Mouse (Mus musculus) ovary, postnatal 10 days (tissue): Measurements from ENCODE around the gene Rab6b.
"Not testable (repeated sequence)": the region's sequence is repeated elsewhere in the genome, so short reads cannot be mapped to it uniquely, and the experiment has no call there.

Source experiments
- DNase-seq: peaks from one replicate; pipeline ENCODE4 v3.0.0; 2022; ENCODE audit warnings: low spot score

Gene Rab6b

DNA sequence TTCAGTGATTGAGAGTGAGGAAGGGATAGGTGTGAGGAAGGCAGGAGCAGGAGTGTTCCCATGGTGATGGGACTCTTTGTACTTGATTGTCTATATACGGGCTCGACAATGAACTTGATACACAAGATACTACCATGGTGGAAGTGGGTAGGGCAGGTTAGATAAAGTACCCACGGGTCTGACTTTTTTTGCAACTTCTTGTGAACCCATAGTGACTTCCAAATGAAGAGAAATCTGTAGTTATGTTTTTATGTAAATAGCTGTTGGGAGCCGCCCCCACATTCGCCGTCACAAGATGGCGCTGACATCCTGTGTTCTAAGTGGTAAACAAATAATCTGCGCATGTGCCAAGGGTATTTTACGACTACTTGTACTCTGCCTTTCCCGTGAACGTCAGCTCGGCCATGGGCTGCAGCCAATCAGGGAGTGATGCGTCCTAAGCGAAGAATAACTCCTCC, 3.2 kb upstream of the Rab6b start:
- DNase-seq, result not testable (repeated sequence)

- DNase-seq, result no peak
Observed at GRCm38 (mm10) chr9:103108943-103109670, 2.5 kb upstream of the Rab6b start.

DNA sequence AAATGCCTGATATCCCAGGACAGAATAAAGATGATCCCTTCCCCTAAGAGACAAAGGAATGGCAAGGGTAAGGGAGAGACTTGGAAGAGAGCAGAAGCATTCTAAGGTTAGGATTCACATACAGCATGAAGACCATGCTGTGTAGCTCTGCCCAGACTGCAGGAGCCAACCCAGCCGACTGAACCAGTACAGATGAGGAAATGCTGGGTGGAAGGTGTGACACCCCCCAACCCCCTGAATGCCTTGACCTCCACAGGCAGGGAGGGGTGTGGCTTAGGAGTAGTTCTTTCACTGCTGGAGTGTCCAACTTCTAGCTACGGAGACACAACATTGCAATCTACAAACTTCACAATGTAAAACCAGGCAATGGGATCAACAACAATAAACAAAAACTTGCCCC, 1.7 kb upstream of the Rab6b start:
- DNase-seq, result no peak

DNA sequence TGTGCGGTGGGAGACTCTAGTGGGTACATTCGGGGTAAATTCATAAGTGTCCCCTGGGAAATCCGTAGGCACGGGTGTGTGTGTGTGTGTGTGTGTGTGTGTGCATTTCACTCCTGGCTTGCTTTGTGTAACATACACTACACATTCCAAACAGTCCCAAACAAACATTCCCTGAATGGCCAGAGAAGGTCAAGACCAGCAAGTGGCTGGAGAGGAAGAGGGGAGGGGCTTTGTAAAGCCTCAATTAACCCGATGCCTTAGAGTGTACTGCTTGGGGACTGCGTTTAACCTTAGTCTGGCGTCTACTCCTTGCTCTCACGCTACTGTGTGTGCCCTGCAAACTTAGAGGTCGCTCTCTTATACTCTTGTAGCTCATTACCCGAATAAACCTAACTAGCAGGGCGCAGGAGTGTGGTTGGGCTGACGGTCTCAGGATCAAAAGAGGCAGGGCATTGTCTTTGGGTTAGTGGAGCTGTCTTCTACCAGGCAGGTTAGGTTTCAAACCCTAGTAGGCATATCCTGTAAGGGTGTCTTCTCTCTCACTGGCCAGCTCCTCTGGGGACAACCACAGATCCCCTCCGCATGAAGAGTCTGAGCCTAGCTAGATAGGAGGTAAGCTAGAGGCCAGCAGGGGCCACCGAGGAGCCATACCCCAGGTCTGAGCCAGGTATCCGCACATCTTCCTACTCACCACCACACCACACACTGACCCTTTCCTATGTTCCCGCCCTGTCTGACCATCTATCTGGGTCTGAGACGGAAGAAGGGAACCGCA, 673 bp upstream of the Rab6b start:
- DNase-seq, result no peak

DNA sequence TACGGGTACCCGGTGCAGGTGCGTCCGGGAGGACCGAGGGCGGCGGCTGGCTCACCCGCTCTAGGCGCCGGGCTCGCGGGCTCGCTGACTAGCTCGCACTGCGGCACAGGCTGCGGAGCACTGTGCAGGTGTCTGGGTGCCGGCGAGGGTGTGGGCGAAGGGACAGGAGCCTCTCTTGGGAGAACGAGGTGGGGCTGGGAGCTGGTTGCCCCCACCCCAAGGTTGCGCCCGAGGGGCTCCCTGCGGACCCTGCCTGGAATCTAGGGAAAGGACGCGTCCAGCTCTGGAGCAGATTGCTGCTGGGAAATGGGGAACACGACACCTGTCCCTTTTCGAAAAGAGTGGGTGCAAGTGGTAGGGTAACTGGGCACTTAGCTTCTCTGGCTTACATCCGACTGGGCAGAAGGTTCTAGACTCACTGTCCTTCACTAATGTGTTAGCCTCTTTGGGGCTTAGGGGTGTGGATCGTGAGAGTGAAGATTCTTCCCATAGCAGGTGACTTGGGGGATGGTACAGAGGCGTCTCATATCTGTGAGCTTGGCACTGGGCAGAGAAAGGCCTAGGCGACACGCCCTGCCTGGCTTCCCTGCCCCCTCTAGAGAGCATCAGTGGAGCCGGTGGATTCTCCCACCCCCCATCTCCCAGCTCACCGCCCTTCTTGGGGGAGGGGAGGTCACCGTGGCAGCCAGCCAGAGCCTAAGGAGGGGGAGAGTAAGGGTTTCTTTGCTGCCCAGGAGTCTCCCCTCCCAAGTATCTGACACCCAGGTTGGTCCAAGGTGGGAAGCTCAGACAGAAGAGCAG, 1.1 kb downstream of the Rab6b start:
- DNase-seq, result no peak

DNA sequence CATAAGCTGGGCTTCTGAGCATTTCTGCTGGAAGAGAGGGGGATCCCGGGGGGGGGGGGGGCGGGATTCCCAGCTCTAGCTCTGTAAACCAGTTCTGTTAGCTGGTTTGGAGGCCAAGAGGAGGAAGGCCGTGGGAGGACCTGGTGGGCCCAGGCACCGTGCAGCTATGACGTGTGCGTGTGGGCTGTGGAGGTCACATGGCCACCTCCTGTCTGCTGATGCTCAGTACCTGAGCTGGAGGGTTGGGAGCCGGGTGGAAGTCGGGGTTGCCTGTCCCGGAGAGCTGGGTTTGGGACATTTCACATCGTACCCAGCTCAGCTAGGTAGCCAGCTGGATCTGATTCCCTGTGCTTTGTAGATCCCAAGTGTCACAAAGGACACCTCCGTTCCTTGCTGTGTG, 1.8 kb downstream of the Rab6b start:
- DNase-seq, result no peak

GRCm38 (mm10) chr9:103114326-103114725, 2.7 kb downstream of the Rab6b start:
- DNase-seq, result no peak

DNA sequence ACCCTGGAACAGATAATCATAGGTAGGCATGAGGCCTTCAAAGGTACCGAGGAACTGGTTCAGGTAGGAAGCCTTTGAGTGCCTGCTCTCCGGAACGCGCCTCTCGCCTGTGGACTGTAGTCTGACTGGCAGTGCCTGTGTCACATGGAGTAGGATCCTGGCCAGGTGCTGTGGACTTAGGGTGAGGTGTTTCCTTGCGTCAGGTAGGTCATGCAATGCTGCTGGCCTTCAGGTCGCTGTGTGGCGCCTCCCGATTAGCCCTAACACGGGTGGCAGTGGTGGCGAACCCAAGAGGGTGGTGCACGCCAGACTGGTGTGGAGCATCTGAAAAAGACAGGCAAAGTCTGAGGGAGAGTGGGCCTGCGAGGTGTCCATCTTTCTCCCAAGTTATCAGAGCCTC, 3.3 kb downstream of the Rab6b start:
- DNase-seq, result no peak

- DNase-seq, result no peak
Observed at GRCm38 (mm10) chr9:103116941-103117340, 5.4 kb downstream of the Rab6b start.

DNA sequence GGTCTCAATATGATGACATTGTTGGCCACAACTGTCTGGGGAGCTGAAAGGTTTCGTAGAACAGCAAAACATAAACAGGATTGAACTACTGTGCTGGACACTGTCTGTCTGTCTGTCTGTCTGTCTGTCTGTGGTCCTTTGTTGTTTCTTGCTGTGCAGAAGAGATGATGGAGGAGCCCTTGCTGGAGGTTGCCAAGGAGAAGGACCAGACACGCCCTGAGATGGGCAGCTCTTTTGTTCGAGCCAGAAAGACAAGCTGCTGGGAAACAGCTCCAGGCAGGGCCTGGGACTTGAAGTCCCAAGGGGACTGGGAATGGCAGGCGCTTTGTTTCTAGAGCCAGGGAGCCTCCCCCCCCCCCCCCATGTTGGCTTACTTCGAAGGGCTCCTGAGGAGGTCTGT, 5.9 kb downstream of the Rab6b start:
- DNase-seq, result no peak

DNA sequence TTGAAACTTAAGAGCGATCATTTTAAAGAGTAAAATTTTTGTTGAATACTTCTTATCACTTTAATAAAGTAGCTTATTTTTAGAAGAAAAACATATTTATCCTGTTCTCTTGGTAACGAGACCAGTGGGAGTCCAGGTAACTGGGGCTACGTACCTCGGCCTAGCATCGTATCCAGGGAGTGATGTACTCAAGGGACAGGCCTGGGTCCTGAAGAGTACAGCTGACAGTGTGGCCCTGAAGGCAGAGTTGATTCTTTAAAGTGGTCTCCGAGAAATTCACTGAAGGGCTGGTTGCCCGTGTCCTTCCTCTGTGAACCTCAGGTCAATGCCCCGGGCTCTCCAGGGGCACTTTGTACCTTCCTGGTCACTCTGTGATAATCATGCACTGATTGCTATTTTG, 6.4 kb downstream of the Rab6b start:
- no peak for DNase-seq

DNA sequence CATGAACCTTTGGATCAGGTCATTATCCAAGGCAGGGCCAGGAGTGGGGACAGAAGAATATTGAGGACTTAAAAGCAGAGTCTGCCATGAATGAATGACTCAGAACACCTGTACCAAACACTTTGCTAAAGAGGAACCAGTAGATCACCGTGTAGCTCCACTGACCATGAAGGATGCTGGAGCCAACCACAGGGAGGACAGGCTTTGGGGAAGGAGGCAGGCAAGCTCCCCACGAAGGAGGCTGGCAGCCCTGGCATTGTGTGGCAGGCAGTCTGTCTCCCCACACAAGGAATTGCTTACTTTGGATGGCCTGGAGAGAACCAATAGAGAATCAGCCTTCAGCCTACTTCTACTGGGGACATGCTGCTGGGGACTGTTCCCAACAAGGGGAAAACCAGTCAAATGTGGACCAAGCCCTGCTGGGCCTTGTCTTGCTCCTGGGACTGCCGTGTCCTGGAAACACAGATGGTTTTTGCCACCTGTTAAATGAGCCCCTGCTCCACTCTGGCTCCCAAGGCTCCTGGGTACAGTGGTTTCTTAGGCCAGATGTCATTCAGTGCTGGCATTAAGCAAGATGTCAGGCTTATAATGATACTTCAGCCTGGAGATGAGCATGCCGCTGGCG, 7.2 kb downstream of the Rab6b start:
- no peak for DNase-seq

GRCm38 (mm10) chr9:103119781-103120180, 8.2 kb downstream of the Rab6b start:
- DNase-seq, result no peak

DNA sequence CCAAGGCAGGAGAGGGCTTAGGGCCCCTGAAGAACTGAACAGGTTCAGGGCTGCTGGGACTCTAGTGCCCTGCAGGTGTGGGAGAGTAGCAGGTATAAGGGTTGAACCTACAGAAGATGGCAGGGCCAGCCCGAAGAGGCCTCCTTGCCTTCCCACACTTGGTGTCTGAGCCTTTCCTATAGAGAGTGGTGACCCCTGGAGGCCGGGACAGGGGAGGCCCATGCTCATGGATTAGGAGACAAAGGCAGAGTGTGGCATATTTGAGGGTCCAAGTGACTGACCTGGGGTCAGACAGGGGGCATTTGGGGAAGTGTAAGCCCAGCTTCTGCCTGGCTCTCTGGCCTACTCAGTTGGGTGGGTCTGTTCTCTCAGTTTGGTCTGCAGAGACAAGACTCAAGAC, 8.6 kb downstream of the Rab6b start:
- DNase-seq, result no peak

DNA sequence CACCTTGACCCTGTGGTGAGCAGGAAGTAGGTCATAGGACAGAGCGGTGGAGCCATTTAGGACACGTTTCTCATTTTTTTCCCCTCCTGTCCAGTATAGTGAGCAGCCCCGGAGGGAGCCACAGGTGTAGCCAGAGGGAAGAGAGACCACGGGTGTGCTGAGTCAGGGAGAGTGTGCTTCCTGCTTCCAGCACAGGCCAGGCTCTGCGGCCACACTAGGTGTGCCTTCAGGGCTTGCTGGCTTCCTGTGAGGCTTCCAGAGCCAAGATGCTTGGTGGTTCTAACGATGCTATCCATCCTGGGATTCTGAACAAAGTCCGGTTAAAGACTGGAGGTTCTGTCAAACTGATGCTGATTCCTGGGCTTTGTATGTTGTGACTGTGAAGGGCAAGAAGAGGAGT, 10.0 kb downstream of the Rab6b start:
- DNase-seq, result no peak

DNA sequence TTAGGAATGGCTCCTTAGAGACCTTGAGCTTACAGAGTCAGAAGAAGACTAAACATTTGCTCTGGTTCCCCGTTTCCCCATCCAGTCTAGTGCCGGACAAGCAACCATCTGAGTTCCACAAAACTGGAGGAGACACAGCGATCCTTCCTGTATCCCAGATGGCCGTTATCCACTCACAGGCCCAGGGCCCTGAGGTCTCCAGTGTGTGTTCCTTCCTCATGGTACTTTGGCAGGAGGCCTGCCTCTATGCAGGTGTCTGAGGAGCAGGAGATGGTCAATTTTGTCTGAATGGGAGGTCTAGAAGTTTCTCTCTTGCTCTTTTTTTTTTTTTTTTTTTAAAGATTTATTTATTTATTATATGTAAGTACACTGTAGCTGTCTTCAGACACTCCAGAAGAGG, 13.2 kb downstream of the Rab6b start:
- no peak for DNase-seq

- no peak for DNase-seq
Observed at GRCm38 (mm10) chr9:103133493-103134124, 22.0 kb downstream of the Rab6b start.

DNA sequence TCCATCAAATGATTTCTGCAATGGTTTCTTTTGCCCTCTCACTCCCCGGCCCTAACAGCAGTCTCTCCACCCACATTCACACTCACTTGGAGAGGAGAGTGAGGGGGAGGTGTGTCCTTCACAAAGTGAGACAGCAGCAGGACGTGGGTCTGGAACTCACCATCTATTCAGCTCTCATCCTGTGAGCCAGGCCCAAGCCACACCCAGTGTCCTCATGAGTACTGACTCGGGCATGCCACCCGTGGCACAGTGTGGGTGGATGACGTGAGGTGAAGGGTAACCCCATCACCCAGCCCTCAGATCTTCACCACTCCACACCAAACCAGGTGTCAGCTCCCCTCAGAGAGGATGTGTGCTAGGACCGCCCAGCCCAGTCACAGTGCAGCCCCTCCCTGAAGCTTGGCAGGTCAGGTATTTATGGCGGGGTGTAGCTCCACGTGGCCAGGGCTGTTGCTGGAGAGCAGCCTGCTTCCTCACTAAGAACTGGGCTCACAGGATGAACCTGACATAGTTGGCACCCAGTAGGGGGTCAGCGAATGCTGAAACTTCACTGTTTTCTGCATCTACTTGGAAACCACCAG, 23.0 kb downstream of the Rab6b start:
- no peak for DNase-seq

GRCm38 (mm10) chr9:103139481-103139880, 27.9 kb downstream of the Rab6b start:
- DNase-seq, result no peak

- no peak for DNase-seq
Observed at GRCm38 (mm10) chr9:103140384-103140783, 28.8 kb downstream of the Rab6b start.

DNA sequence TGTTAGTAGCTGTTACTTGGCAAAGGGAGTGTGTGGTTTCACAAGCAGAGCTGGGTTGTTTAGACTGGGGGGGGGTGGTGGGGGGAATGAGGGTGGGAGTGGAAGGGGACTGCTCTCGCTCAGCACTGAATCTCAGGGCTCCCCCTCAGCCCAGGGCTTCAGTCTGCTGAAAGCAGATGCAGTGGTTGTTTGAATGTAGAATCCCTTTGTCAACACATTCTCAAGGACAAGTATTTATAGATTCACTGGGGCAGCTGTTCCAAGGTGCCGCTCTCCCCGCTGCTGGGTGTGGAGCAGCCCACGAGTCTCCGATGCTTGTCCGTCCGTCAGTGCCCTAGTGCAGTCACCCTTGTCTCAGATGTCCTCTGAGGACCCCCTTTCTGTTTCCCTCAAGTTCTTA, 29.7 kb downstream of the Rab6b start:
- DNase-seq, result no peak
